Mouse (Mus musculus) forebrain, embryonic 10.5 days (tissue): ENCODE data around the gene Bmpr2. TPM values are rescaled to one million over a fixed set of nuclear protein-coding genes. Genes with fewer than 3 reads are reported as not detected.
"Not testable (repeated sequence)": the region's sequence is repeated elsewhere in the genome, so short reads cannot be mapped to it uniquely, and the experiment has no call there.

Experiments
- DNase-seq: peaks from one replicate; pipeline ENCODE4 v3.0.0-alpha.2; 2017; ENCODE audit warnings: low spot score; ENCODE audit errors: extremely low spot score
- H3K27ac ChIP-seq: fragments of 300-500 bp; sonication (generic); 2 replicates; pipeline ENCODE4 v1.5.1; 2016; ENCODE audit warnings: mild to moderate bottlenecking
- H3K27me3 ChIP-seq: fragments of 300-500 bp; sonication (generic); 2 replicates; pipeline ENCODE4 v1.6.1; 2016; ENCODE audit warnings: mild to moderate bottlenecking; ENCODE audit not compliant: poor library complexity, severe bottlenecking
- H3K36me3 ChIP-seq: fragments of 300-500 bp; sonication (generic); replicated peaks from 2 replicates; pipeline ENCODE4 v1.6.1; 2016; ENCODE audit warnings: mild to moderate bottlenecking, moderate library complexity
- H3K4me1 ChIP-seq: fragments of 300-500 bp; sonication (generic); 2 replicates; pipeline ENCODE4 v1.6.1; 2016
- H3K4me3 ChIP-seq: fragments of 300-500 bp; sonication (generic); 2 replicates; pipeline ENCODE4 v1.5.1; 2016; ENCODE audit warnings: mild to moderate bottlenecking, moderate library complexity
- H3K9me3 ChIP-seq: fragments of 300-500 bp; sonication (generic); 2 replicates; pipeline ENCODE4 v1.6.1; 2016; ENCODE audit warnings: mild to moderate bottlenecking, moderate library complexity
- WGBS: fragments of 180-500 bp; shearing (Covaris S2); methylation state at CpG from one replicate; pipeline ENCODE4 v1.1.7; 2016; 5-methylcytosine and 5-hydroxymethylcytosine counted together
- polyA plus RNA-seq: library from polyadenylated mRNA; unstranded; fragments of >200 nt; fragmentation: Nextera tagmentation; extraction: Ambion mirVana; gene quantifications from 2 replicates; pipeline ENCODE4 v1.2.1, GENCODE M21; 2016

Gene Bmpr2
- 5.4 and 5.9 TPM in 2 replicates for polyA plus RNA-seq

- peak; percentile 86 for DNase-seq
- WGBS = under 1% methylated on average over 57 of the region's 75 CpGs
- Histone ChIP-seq H3K27me3 (no peaks in the 10 kb centered on the region), H3K36me3 (peaks cover 5% of the 10 kb centered on the region), H3K4me1 (peaks cover 41% of the 10 kb centered on the region), H3K4me3 (peak within 1 kb of the TSS; percentile 77), H3K9me3 (no peaks in the 10 kb centered on the region), H3K27ac (peak within 1 kb of the TSS; percentile 98)
These were observed at the start of gene Bmpr2 for GRCm38 (mm10) chr1:59763164-59763768. Gene Bmpr2 (plus strand): TSS chr1:59763400.

- H3K27me3 ChIP-seq = no peaks in the 10 kb centered on the region
- H3K36me3 ChIP-seq = peaks cover 68% of the 10 kb centered on the region
- no peak for DNase-seq
- H3K4me1 ChIP-seq = no peaks in the 10 kb centered on the region
- no peaks in the 10 kb centered on the region for H3K9me3 ChIP-seq
- whole genome bisulfite sequencing = 57% methylated on average over 4 of the region's 4 CpGs
- H3K4me3 ChIP-seq = no peak overlapping the region
- H3K27ac ChIP-seq = no peak overlapping the region
These were observed 43.3 kb upstream of the Bmpr2 start for GRCm38 (mm10) chr1:59719900-59720299.

GRCm38 (mm10) chr1:59725661-59726060 is 37.5 kb upstream of the Bmpr2 start:
- Histone ChIP-seq H3K9me3 (no peaks in the 10 kb centered on the region), H3K36me3 (peaks cover 14% of the 10 kb centered on the region), H3K4me1 (peaks cover 7% of the 10 kb centered on the region; the same call in 1 of the 2 replicates), H3K27me3 (no peaks in the 10 kb centered on the region), H3K4me3 (no peak overlapping the region), H3K27ac (no peak overlapping the region)
- DNase-seq = no peak
- WGBS = 62% methylated on average over 4 of the region's 4 CpGs

GRCm38 (mm10) chr1:59730106-59730505 is 33.1 kb upstream of the Bmpr2 start:
- Histone ChIP-seq H3K27me3 (no peaks in the 10 kb centered on the region), H3K4me3 (no peak overlapping the region), H3K36me3 (no peaks in the 10 kb centered on the region), H3K27ac (no peak overlapping the region), H3K4me1 (peaks cover 11% of the 10 kb centered on the region; the same call in 1 of the 2 replicates), H3K9me3 (no peaks in the 10 kb centered on the region)
- DNase-seq = no peak
- WGBS = 90% methylated on average over 8 of the region's 8 CpGs

- peaks cover 11% of the 10 kb centered on the region; the same call in 1 of the 2 replicates for H3K4me1 ChIP-seq
- H3K27ac ChIP-seq = no peak overlapping the region
- no peaks in the 10 kb centered on the region for H3K9me3 ChIP-seq
- DNase-seq = no peak
- H3K27me3 ChIP-seq = no peaks in the 10 kb centered on the region
- H3K36me3 ChIP-seq = no peaks in the 10 kb centered on the region
- 72% methylated on average over 4 of the region's 4 CpGs for WGBS
- H3K4me3 ChIP-seq = no peak overlapping the region
These were observed 32.5 kb upstream of the Bmpr2 start for GRCm38 (mm10) chr1:59730737-59731136.

- Histone ChIP-seq H3K4me3 (no peak overlapping the region), H3K36me3 (no peaks in the 10 kb centered on the region), H3K27me3 (no peaks in the 10 kb centered on the region), H3K4me1 (peaks cover 11% of the 10 kb centered on the region; the same call in 1 of the 2 replicates), H3K27ac (no peak overlapping the region), H3K9me3 (no peaks in the 10 kb centered on the region)
- no peak for DNase-seq
- 88% methylated on average over 6 of the region's 6 CpGs for whole genome bisulfite sequencing
These were observed 29.1 kb upstream of the Bmpr2 start for GRCm38 (mm10) chr1:59734076-59734475.

- Histone ChIP-seq H3K27me3 (no peaks in the 10 kb centered on the region), H3K36me3 (no peaks in the 10 kb centered on the region), H3K9me3 (no peaks in the 10 kb centered on the region), H3K4me3 (no peak overlapping the region), H3K4me1 (no peaks in the 10 kb centered on the region), H3K27ac (no peak overlapping the region)
- WGBS = 86% methylated on average over 6 of the region's 6 CpGs
- no peak for DNase-seq
These were observed 24.3 kb upstream of the Bmpr2 start for GRCm38 (mm10) chr1:59738768-59739414.

- WGBS = 80% methylated on average over 17 of the region's 17 CpGs
- Histone ChIP-seq H3K27ac (no peak overlapping the region), H3K36me3 (no peaks in the 10 kb centered on the region), H3K4me1 (no peaks in the 10 kb centered on the region), H3K4me3 (no peak overlapping the region), H3K9me3 (no peaks in the 10 kb centered on the region), H3K27me3 (no peaks in the 10 kb centered on the region)
- no peak for DNase-seq
These were observed 23.4 kb upstream of the Bmpr2 start for GRCm38 (mm10) chr1:59739577-59740354.

GRCm38 (mm10) chr1:59749047-59749446 is 14.2 kb upstream of the Bmpr2 start:
- no peak overlapping the region for H3K27ac ChIP-seq
- H3K4me1 ChIP-seq = no peaks in the 10 kb centered on the region
- WGBS = 80% methylated on average over 2 of the region's 2 CpGs
- no peaks in the 10 kb centered on the region for H3K27me3 ChIP-seq
- H3K4me3 ChIP-seq = no peak overlapping the region
- no peaks in the 10 kb centered on the region for H3K36me3 ChIP-seq
- no peaks in the 10 kb centered on the region for H3K9me3 ChIP-seq
- DNase-seq = no peak

GRCm38 (mm10) chr1:59749724-59750123 is 13.5 kb upstream of the Bmpr2 start:
- not testable (repeated sequence) for H3K27me3 ChIP-seq, H3K4me3 ChIP-seq, DNase-seq, H3K9me3 ChIP-seq, H3K4me1 ChIP-seq, H3K27ac ChIP-seq, H3K36me3 ChIP-seq
- WGBS = 75% methylated on average over 5 of the region's 5 CpGs

GRCm38 (mm10) chr1:59755298-59755697 is 7.9 kb upstream of the Bmpr2 start:
- 76% methylated on average over 1 of the region's 1 CpGs for WGBS

GRCm38 (mm10) chr1:59758325-59758724 is 4.9 kb upstream of the Bmpr2 start:
- WGBS = 96% methylated on average over 1 of the region's 1 CpGs
- Histone ChIP-seq H3K27me3 (no peaks in the 10 kb centered on the region), H3K4me3 (no peak overlapping the region), H3K36me3 (no peaks in the 10 kb centered on the region), H3K9me3 (no peaks in the 10 kb centered on the region), H3K27ac (no peak overlapping the region), H3K4me1 (peaks cover 9% of the 10 kb centered on the region)
- DNase-seq = no peak

More at GRCm38 (mm10) chr1:59755298-59755697, 7.9 kb upstream of the Bmpr2 start:
- no peaks in the 10 kb centered on the region for H3K9me3 ChIP-seq
- no peak for DNase-seq
- no peak overlapping the region for H3K4me3 ChIP-seq
- no peaks in the 10 kb centered on the region for H3K4me1 ChIP-seq
- no peaks in the 10 kb centered on the region for H3K27me3 ChIP-seq
- no peaks in the 10 kb centered on the region for H3K36me3 ChIP-seq
- no peak overlapping the region for H3K27ac ChIP-seq

- H3K4me1 ChIP-seq = peaks cover 31% of the 10 kb centered on the region
- peak overlapping the region; percentile 77 for H3K4me3 ChIP-seq
- WGBS = 5% methylated on average over 10 of the region's 10 CpGs
- no peaks in the 10 kb centered on the region for H3K27me3 ChIP-seq
- H3K36me3 ChIP-seq = no peaks in the 10 kb centered on the region
- peak; percentile 37 for DNase-seq
- H3K9me3 ChIP-seq = no peaks in the 10 kb centered on the region
- H3K27ac ChIP-seq = peak overlapping the region; percentile 98
These were observed 992 bp upstream of the Bmpr2 start for GRCm38 (mm10) chr1:59762208-59762607.
